In the genomic region with DNA sequence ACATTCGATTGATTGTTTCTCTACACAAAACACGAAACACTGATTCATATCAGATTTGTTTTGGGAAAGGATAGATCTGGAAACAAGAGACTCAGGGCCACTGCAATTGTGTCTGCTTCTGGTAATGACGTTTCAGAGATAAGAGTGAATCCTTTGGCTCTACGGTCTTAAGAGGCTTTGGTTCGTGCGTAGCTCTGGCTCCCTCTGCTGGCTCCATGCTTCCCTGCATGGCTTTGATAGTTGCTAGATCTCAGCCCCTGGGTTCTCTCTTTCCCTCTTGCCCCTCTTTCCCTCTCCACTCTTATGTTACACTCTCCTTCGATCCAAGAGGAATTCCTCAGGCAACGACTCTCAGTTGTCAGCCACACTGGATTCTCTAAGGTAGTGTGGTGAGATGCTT, we compare ENCODE assay signal across 9 mouse cellular contexts. TPM values are rescaled to one million over a fixed set of nuclear protein-coding genes. Genes with fewer than 3 reads are reported as not detected.
DNase-seq lines count a peak whose midpoint lies in the region; ATAC-seq and TF ChIP-seq lines count a peak whose summit lies in the region.
"Had no signal": no experiment of that assay in that cellular context is flagged by ENCODE, and none has a peak within 500 bp of the region (broad histone marks: within the 10 kb centered on the region; RNA-seq: fewer than 3 reads in every experiment).

No protein-coding gene starts in this region.

- H3K36me3 ChIP-seq in neural tube, embryonic 15.5 days = no peaks in the 10 kb centered on the region
- no peaks in the 10 kb centered on the region for H3K36me3 ChIP-seq in hindbrain, postnatal 0 days (ENCODE audit: insufficient read depth, low read length)
- H3K36me3 ChIP-seq: heart, embryonic 15.5 days had no signal

- H3K9me3 ChIP-seq in neural tube, embryonic 15.5 days (replicated peaks) = no peaks in the 10 kb centered on the region
- no peaks in the 10 kb centered on the region for H3K9me3 ChIP-seq in hindbrain, postnatal 0 days (ENCODE audit: low read length)
- H3K9me3 ChIP-seq: heart, embryonic 15.5 days had no signal

- no peak for ATAC-seq in neural tube, embryonic 15.5 days (ENCODE audit: low FRiP score)
- ATAC-seq in hindbrain, postnatal 0 days = no peak

- no peak overlapping the region for H3K4me2 ChIP-seq in neural tube, embryonic 15.5 days
- H3K4me2 ChIP-seq in hindbrain, postnatal 0 days (ENCODE audit: low read depth, low read length) = no peak overlapping the region
- H3K4me2 ChIP-seq: heart, embryonic 15.5 days had no signal

- no peak overlapping the region for H3K27ac ChIP-seq in neural tube, embryonic 15.5 days (replicated peaks)
- H3K27ac ChIP-seq in hindbrain, postnatal 0 days = no peak overlapping the region
- H3K27ac ChIP-seq: heart, embryonic 15.5 days had no signal

- H3K9ac ChIP-seq in neural tube, embryonic 15.5 days (replicated peaks) = no peak overlapping the region
- H3K9ac ChIP-seq in hindbrain, postnatal 0 days (replicated peaks; ENCODE audit: low read length) = no peak overlapping the region
- H3K9ac ChIP-seq: heart, embryonic 15.5 days had no signal

- WGBS in neural tube, embryonic 15.5 days = 13% methylated on average over 8 of the region's 8 CpGs
- 12% methylated on average over 8 of the region's 8 CpGs for WGBS in hindbrain, postnatal 0 days

- intact Hi-C loops in left cerebral cortex, postnatal 36 days (cut with DNase I) = loop anchor here (1.0 to 10.0 kb wide), 4 partner anchors 50 to 834 kb away; no protein-coding TSS in a partner anchor

- peak; percentile 71 for DNase-seq in neural tube, embryonic 10.5 days (ENCODE audit: extremely low spot score, low spot score)
- DNase-seq in adrenal gland, adult 8-10 months = peak; percentile 18
- peak; percentile 68 for DNase-seq in embryo, embryonic 9.5 days (ENCODE audit: extremely low spot score)
- DNase-seq in hindbrain, postnatal 0 days (ENCODE audit: low spot score) = peak; percentile 88
- DNase-seq in left cerebral cortex, postnatal 36 days (ENCODE audit: low spot score in 2 of 2) = peak; percentile 39 to 56
- DNase-seq in retina, postnatal 1 day = peak; percentile 82
- peak; percentile 61 for DNase-seq in yolk sac, embryonic 10.5 days (ENCODE audit: low spot score)

- no peaks in the 10 kb centered on the region for H3K27me3 ChIP-seq in neural tube, embryonic 15.5 days (replicated peaks)
- no peaks in the 10 kb centered on the region for H3K27me3 ChIP-seq in hindbrain, postnatal 0 days (ENCODE audit: insufficient read depth, low read length)

- TF ChIP-seq CTCF in hindbrain, postnatal 0 days (IDR thresholded peaks at IDR 0.05; ENCODE audit: low read depth) = peak; percentile 97

- no peak overlapping the region for H3K4me3 ChIP-seq in neural tube, embryonic 15.5 days (replicated peaks)
- H3K4me3 ChIP-seq in hindbrain, postnatal 0 days (ENCODE audit: low read length) = no peak overlapping the region
- H3K4me3 ChIP-seq: heart, embryonic 15.5 days had no signal

- 0 out of 2 replicates have a peak, but pooled peaks cover 4% of the 10 kb centered on the region for H3K4me1 ChIP-seq in neural tube, embryonic 15.5 days
- H3K4me1 ChIP-seq in hindbrain, postnatal 0 days (ENCODE audit: insufficient read depth, low read length) = no peaks in the 10 kb centered on the region
- H3K4me1 ChIP-seq: heart, embryonic 15.5 days had no signal

RNA-seq across cellular contexts. Expression of a gene that starts 25.2 kb away (rescaled TPM):
- polyA plus RNA-seq in neural tube, embryonic 15.5 days (2015; fragmentation: Nextera tagmentation; extraction: Ambion mirVana) = 0.08 and 5.4 TPM in 2 replicates
- total RNA-seq in adrenal gland, adult 8-10 months (2022) = under 1 TPM in 1 of 4 experiments, not detected in 3; 0.13 TPM
- total RNA-seq in hindbrain, postnatal 0 days (2014; rRNA removed) = 0.18 TPM in 1 of 2 replicates, not detected in the other
- 0.11 and 0.24 TPM in 2 replicates for polyA plus RNA-seq in hindbrain, postnatal 0 days (2015; fragmentation: Nextera tagmentation; extraction: Ambion mirVana)
- total RNA-seq in left cerebral cortex, postnatal 36 days (2021) = not detected

RNA-seq across cellular contexts. Expression of a gene that starts 29.8 kb away (rescaled TPM):
- 0.15 and 0.93 TPM in 2 replicates for polyA plus RNA-seq in neural tube, embryonic 15.5 days (2015; fragmentation: Nextera tagmentation; extraction: Ambion mirVana)
- total RNA-seq in adrenal gland, adult 8-10 months (2022) = under 1 TPM in 1 of 4 experiments, not detected in 3; 0.20 TPM
- total RNA-seq in hindbrain, postnatal 0 days (2014; rRNA removed) = not detected in 2 replicates
- 0.40 and 0.41 TPM in 2 replicates for polyA plus RNA-seq in hindbrain, postnatal 0 days (2015; fragmentation: Nextera tagmentation; extraction: Ambion mirVana)
- total RNA-seq in left cerebral cortex, postnatal 36 days (2021) = not detected

RNA-seq across cellular contexts. Expression of a gene that starts 41.1 kb away (rescaled TPM):
- 0.11 and 0.12 TPM in 2 replicates for polyA plus RNA-seq in neural tube, embryonic 15.5 days (2015; fragmentation: Nextera tagmentation; extraction: Ambion mirVana)
- not detected for total RNA-seq in adrenal gland, adult 8-10 months (2022)
- 0.68 TPM in 2 replicates for total RNA-seq in hindbrain, postnatal 0 days (2014; rRNA removed)
- 0.50 and 0.53 TPM in 2 replicates for polyA plus RNA-seq in hindbrain, postnatal 0 days (2015; fragmentation: Nextera tagmentation; extraction: Ambion mirVana)
- total RNA-seq in left cerebral cortex, postnatal 36 days (2021) = 10 to 100 TPM in 1 of 2 experiments, 1 to 10 TPM in 1; 9.4 to 13.4 TPM
- polyA plus RNA-seq: heart, embryonic 15.5 days had no signal

RNA-seq across cellular contexts. Expression of a gene that starts 58.0 kb away (rescaled TPM):
- not detected in 2 replicates for polyA plus RNA-seq in neural tube, embryonic 15.5 days (2015; fragmentation: Nextera tagmentation; extraction: Ambion mirVana)
- not detected for total RNA-seq in adrenal gland, adult 8-10 months (2022)
- total RNA-seq in hindbrain, postnatal 0 days (2014; rRNA removed) = not detected in 2 replicates
- polyA plus RNA-seq in hindbrain, postnatal 0 days (2015; fragmentation: Nextera tagmentation; extraction: Ambion mirVana) = not detected in 2 replicates
- total RNA-seq in left cerebral cortex, postnatal 36 days (2021) = not detected
- polyA plus RNA-seq: heart, embryonic 15.5 days had no signal

Comparison
In these comparisons a context has a peak if more than half of its experiments do, and no peak if none do; other contexts are left out.
1. DNase-seq: peak in every context shown above with its lines; median percentile 88 in hindbrain, postnatal 0 days; 82 in retina, postnatal 1 day; 71 in neural tube, embryonic 10.5 days; 68 in embryo, embryonic 9.5 days; 61 in yolk sac, embryonic 10.5 days; 48 in left cerebral cortex, postnatal 36 days; 18 in adrenal gland, adult 8-10 months.